Comparison of ENCODE assay signal across 30 mouse cellular contexts in genomic region chr9:99690386-99690785, GRCm38 (mm10). TPM values are rescaled to one million over a fixed set of nuclear protein-coding genes. Genes with fewer than 3 reads are reported as not detected.
A peak's percentile ranks its signal among the peaks of the same experiment; 100 is the strongest.
DNase-seq lines count a peak whose midpoint lies in the region; ATAC-seq lines count a peak whose summit lies in the region.
"Had no signal": no experiment of that assay in that cellular context is flagged by ENCODE, and none has a peak within 500 bp of the region (broad histone marks: within the 10 kb centered on the region; RNA-seq: fewer than 3 reads in every experiment).

No protein-coding gene starts in this region.

- WGBS in kidney, embryonic 14.5 days = 72% methylated on average over 7 of the region's 7 CpGs

- no peak overlapping the region for H3K27ac ChIP-seq in kidney, embryonic 14.5 days (ENCODE audit: low read depth, low read length)
- H3K27ac ChIP-seq: embryonic facial prominence, embryonic 12.5 days; embryonic facial prominence, embryonic 15.5 days; gastrocnemius, adult 2 months; heart, embryonic 15.5 days; hindbrain, embryonic 14.5 days had no signal

- no peaks in the 10 kb centered on the region for H3K36me3 ChIP-seq in kidney, embryonic 14.5 days (ENCODE audit: control insufficient read depth, insufficient read depth, low read length)
- H3K36me3 ChIP-seq: embryonic facial prominence, embryonic 12.5 days; embryonic facial prominence, embryonic 15.5 days; G1E; heart, embryonic 12.5 days; heart, embryonic 15.5 days had no signal

- H3K9ac ChIP-seq in kidney, embryonic 14.5 days (ENCODE audit: low read depth, low read length) = no peak overlapping the region
- H3K9ac ChIP-seq: embryonic facial prominence, embryonic 12.5 days; embryonic facial prominence, embryonic 15.5 days; forebrain, postnatal 0 days; heart, embryonic 12.5 days; heart, embryonic 15.5 days; hindbrain, embryonic 14.5 days had no signal

- H3K9me3 ChIP-seq in kidney, embryonic 14.5 days (ENCODE audit: control insufficient read depth, low read length) = no peaks in the 10 kb centered on the region
- H3K9me3 ChIP-seq: embryonic facial prominence, embryonic 12.5 days; embryonic facial prominence, embryonic 15.5 days; heart, embryonic 12.5 days; heart, embryonic 15.5 days had no signal

- H3K4me1 ChIP-seq in kidney, embryonic 14.5 days (ENCODE audit: control insufficient read depth, insufficient read depth, low read length) = no peaks in the 10 kb centered on the region
- H3K4me1 ChIP-seq: embryonic facial prominence, embryonic 12.5 days; embryonic facial prominence, embryonic 15.5 days; heart, embryonic 15.5 days had no signal

- no peak overlapping the region for H3K4me3 ChIP-seq in kidney, embryonic 14.5 days (ENCODE audit: low read length)
- H3K4me3 ChIP-seq: embryonic facial prominence, embryonic 12.5 days; embryonic facial prominence, embryonic 15.5 days; gastrocnemius, adult 2 months; heart, embryonic 12.5 days; heart, embryonic 15.5 days had no signal

- H3K4me2 ChIP-seq in kidney, embryonic 14.5 days (replicated peaks; ENCODE audit: low read depth, low read length) = no peak overlapping the region
- H3K4me2 ChIP-seq: embryonic facial prominence, embryonic 12.5 days; embryonic facial prominence, embryonic 15.5 days; heart, embryonic 12.5 days; heart, embryonic 15.5 days; hindbrain, embryonic 14.5 days had no signal

- peak; percentile 43 for DNase-seq in kidney, adult 11 months
- DNase-seq in kidney, adult 8-10 months = peak; percentile 43 to 63
- no peak for DNase-seq in kidney, postnatal 10 days
- DNase-seq in kidney, postnatal 14 days = peak; percentile 10
- DNase-seq in kidney, postnatal 36 days = peak; percentile 48 to 66
- no peak for DNase-seq in cerebellum, postnatal 4 days (ENCODE audit: low spot score in 2 of 2)
- DNase-seq: adrenal gland, postnatal 10 days; adrenal gland, postnatal 36 days; B cell, adult 2 months; cerebellum, adult 18-20 months; cerebellum, adult 9-10 months; cerebellum, postnatal 14 days; forebrain, postnatal 0 days; gastrocnemius, adult 2 months; gastrocnemius, postnatal 14 days; heart, adult 18-20 months; heart, postnatal 10 days; heart, postnatal 36 days had no signal

- ATAC-seq in kidney, embryonic 14.5 days (ENCODE audit: low FRiP score, low TSS enrichment) = no peak
- ATAC-seq: forebrain, embryonic 14.5 days; forebrain, postnatal 0 days; Patski had no signal

- no peaks in the 10 kb centered on the region for H3K27me3 ChIP-seq in kidney, embryonic 14.5 days (ENCODE audit: control insufficient read depth, insufficient read depth, low read length)
- H3K27me3 ChIP-seq: embryonic facial prominence, embryonic 12.5 days; embryonic facial prominence, embryonic 15.5 days; heart, embryonic 12.5 days; heart, embryonic 15.5 days; Patski had no signal

RNA-seq across cellular contexts. Expression of gene Cldn18, which starts 26.7 kb away (rescaled TPM):
- not detected in 2 replicates for polyA plus RNA-seq in kidney, embryonic 14.5 days (2014; fragmentation: Nextera tagmentation; extraction: Ambion mirVana)
- polyA plus RNA-seq: embryonic facial prominence, embryonic 12.5 days; embryonic facial prominence, embryonic 15.5 days; forebrain, embryonic 11.5 days; forebrain, embryonic 14.5 days; forebrain, postnatal 0 days; frontal cortex, adult 2 months; G1E; heart, embryonic 12.5 days; hindbrain, embryonic 11.5 days; hindbrain, embryonic 14.5 days; Patski had no signal

Comparison
In these comparisons a context has a peak if more than half of its experiments do, and no peak if none do; other contexts are left out.
1. DNase-seq: peak in kidney, adult 11 months (single experiment), kidney, adult 8-10 months (2 of 2), kidney, postnatal 14 days (single experiment) and kidney, postnatal 36 days (2 of 2); none in kidney, postnatal 10 days (single experiment) and cerebellum, postnatal 4 days (0 of 2).